Mouse (Mus musculus) neural tube, embryonic 14.5 days (tissue): ENCODE data around the gene Nadsyn1. TPM values are rescaled to one million over a fixed set of nuclear protein-coding genes. Genes with fewer than 3 reads are reported as not detected.
A peak's percentile ranks its signal among the peaks of the same experiment; 100 is the strongest.

Source experiments
- ATAC-seq: fragments of 200-750 bp; cut with Nextera tagmentation; 2 replicates; pipeline ENCODE4 v1.8.0; 2017; ENCODE audit warnings: low read depth, mild to moderate bottlenecking, moderate TSS enrichment, moderate library complexity
- H3K27ac ChIP-seq: fragments of 300-500 bp; sonication (generic); 2 replicates; pipeline ENCODE4 v1.5.1; 2014; ENCODE audit warnings: low read depth, mild to moderate bottlenecking, control low read depth, low read length, moderate library complexity, mixed read lengths
- H3K27me3 ChIP-seq: fragments of 300-500 bp; sonication (generic); 2 replicates; pipeline ENCODE4 v1.6.1; 2014; ENCODE audit warnings: low read length; ENCODE audit not compliant: control insufficient read depth, insufficient read depth
- H3K36me3 ChIP-seq: fragments of 300-500 bp; sonication (generic); 2 replicates; pipeline ENCODE4 v1.6.1; 2014; ENCODE audit warnings: low read length, mixed read lengths; ENCODE audit not compliant: control insufficient read depth, insufficient read depth
- H3K4me1 ChIP-seq: fragments of 300-500 bp; sonication (generic); 2 replicates; pipeline ENCODE4 v1.6.1; 2014; ENCODE audit warnings: low read length; ENCODE audit not compliant: control insufficient read depth, insufficient read depth
- H3K4me2 ChIP-seq: fragments of 300-500 bp; sonication (generic); 2 replicates; pipeline ENCODE4 v1.6.1; 2014; ENCODE audit warnings: mild to moderate bottlenecking, low read depth, low read length, control low read depth
- H3K4me3 ChIP-seq: fragments of 300-500 bp; sonication (generic); 2 replicates; pipeline ENCODE4 v1.5.1; 2014; ENCODE audit warnings: low read depth, low read length, control low read depth, mixed read lengths
- H3K9ac ChIP-seq: fragments of 300-500 bp; sonication (generic); replicated peaks from 2 replicates; pipeline ENCODE4 v1.6.1; 2014; ENCODE audit warnings: low read depth, mild to moderate bottlenecking, control low read depth, low read length, mixed read lengths
- H3K9me3 ChIP-seq: fragments of 300-500 bp; sonication (generic); 2 replicates; pipeline ENCODE4 v1.6.1; 2016; ENCODE audit warnings: low read length; ENCODE audit not compliant: control insufficient read depth
- WGBS: fragments of 180-500 bp; shearing (Covaris S2); extraction: QIAGEN DNeasy Blood & Tissue Kit; methylation state at CpG from one replicate; pipeline ENCODE4 v1.1.7; 2014; 5-methylcytosine and 5-hydroxymethylcytosine counted together
- polyA plus RNA-seq: library from polyadenylated mRNA; unstranded; fragments of >200 nt; fragmentation: Nextera tagmentation; extraction: Ambion mirVana; gene quantifications from 2 replicates; pipeline ENCODE4 v1.2.1, GENCODE M21; 2014

Nadsyn1 gene
- polyA plus RNA-seq, 1 experiment from 2014 or later, result 6.7 TPM

DNA sequence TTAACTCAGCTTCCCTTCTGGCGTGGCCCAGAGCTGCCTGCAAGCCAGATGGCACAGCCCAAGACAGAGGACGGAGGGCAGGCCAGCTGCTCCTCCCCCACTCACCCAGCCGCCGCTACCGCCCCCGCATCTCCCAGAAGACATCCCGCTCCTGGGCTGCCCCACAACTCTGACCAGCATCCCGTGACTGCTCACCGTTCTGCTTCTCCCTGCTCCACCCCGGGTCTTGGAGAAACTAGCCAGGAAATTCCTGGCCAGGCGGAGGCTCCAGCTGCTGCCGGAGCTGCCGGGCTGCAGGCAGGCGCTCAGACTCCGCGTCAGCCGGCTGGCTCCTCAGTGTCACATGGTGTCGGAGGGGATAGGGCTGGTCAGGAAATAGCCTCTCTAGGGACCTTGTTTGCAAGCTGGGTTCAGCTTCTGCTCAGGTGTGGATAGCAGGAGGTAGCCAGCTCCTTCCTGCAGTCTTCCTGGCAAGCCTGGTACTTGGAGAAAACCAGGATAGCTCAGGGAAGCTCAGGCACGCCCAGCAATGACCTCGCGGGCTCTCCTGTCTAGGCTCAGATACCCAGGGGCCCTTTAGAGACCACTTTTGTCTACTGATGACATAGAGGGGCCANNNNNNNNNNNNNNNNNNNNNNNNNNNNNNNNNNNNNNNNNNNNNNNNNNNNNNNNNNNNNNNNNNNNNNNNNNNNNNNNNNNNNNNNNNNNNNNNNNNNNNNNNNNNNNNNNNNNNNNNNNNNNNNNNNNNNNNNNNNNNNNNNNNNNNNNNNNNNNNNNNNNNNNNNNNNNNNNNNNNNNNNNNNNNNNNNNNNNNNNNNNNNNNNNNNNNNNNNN, 38.4 kb downstream of the Nadsyn1 start, which contains the start of gene Mrgpre:
Mrgpre (minus strand) TSS at position 505 of the 834 bp plus-strand sequence.
- Histone ChIP-seq H3K4me3 (peak within 1 kb of the TSS; percentile 48), H3K36me3 (no peaks in the 10 kb centered on the region), H3K4me2 (peak within 1 kb of the TSS; percentile 69), H3K4me1 (peaks cover 10% of the 10 kb centered on the region), H3K9me3 (no peaks in the 10 kb centered on the region), H3K9ac (peak within 1 kb of the TSS; percentile 65), H3K27me3 (no peaks in the 10 kb centered on the region), H3K27ac (peak within 1 kb of the TSS; percentile 62)
- WGBS, result 5% methylated on average over 20 of the region's 21 CpGs
- peak; percentile 89 for ATAC-seq

DNA sequence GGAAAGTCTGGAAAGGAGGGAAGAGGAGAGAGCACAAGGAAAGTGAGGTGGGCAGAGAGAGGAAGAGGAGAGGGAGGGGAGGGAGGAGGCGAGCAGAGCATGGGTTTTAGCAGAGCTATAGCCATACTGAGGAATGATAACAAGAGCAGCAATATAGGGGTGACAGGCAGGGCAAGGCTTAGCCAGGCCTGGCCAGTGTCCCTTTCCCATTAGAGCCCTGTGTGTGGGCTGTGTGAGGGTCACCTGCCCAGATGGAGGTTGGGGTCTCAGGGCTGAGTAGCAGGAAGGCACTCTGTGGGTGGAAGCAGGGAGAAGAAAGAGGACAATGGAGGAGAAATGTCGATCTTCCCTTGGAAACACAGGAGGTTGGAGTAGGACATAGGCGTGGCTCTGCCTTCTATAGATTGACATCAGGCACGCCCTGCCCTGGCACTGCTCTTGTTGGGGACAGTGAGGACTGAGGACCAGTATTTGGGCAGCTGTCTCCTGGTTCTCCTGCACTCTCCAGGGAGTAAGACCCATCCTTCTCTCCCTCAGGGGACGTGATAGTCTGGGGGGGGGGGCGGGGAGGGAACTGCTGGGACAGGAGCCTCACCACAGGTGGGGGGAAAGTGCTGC, 39.2 kb downstream of the Nadsyn1 start:
- no peaks in the 10 kb centered on the region for H3K27me3 ChIP-seq
- ATAC-seq, result peak; percentile 59; the same call in 1 of the 2 replicates
- peak overlapping the region; percentile 69 for H3K4me2 ChIP-seq
- no peaks in the 10 kb centered on the region for H3K9me3 ChIP-seq
- H3K36me3 ChIP-seq, result no peaks in the 10 kb centered on the region
- peaks cover 10% of the 10 kb centered on the region for H3K4me1 ChIP-seq
- WGBS, result 16% methylated on average over 5 of the region's 6 CpGs
- H3K4me3 ChIP-seq, result peak overlapping the region; percentile 48
- H3K27ac ChIP-seq, result peak overlapping the region; percentile 62; the same call in 1 of the 2 replicates
- H3K9ac ChIP-seq, result peak overlapping the region; percentile 65

DNA sequence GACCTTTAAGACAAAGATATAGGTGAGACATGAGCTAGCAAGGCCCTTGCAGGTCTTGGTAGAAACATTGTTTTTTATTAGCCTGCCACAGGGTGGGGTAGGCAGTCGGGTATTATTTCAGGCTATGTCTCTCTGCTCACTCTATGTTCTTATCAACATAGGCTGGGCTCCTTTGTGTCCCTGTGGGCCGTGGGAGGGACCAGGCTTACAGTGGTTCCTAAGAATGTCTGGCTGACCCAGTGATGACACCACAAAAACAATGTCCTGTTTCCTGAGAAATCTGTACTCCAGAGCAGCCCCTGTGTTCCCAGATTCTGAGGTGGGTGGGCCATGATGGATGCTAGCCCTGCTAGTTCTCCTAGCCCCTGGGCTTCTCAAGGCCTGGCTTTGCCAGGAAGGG, 45.3 kb downstream of the Nadsyn1 start:
- WGBS, result 73% methylated on average over 2 of the region's 2 CpGs
- Histone ChIP-seq H3K4me3 (no peak overlapping the region), H3K4me1 (no peaks in the 10 kb centered on the region)

DNA sequence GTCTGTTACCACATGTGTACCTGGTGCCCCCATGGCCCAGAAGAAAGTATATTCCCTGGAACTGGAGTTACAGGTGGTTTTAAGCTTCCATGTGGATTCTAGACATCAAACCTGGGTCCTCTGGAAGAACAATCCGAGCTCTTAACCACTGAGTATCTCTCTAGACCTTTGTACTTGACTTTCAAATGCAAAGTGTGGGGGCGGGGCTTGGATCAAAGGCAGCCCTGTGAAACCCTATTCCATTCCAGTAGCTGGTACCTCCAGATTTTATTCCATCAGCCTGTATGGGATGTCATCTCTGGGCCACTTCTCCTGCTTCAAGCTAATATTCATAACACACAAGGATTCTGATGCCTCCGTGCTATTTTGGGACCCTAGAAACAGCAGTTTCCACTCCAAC, 46.5 kb downstream of the Nadsyn1 start:
- Histone ChIP-seq H3K4me3 (no peak overlapping the region), H3K4me1 (no peaks in the 10 kb centered on the region), H3K9ac (no peak overlapping the region), H3K27ac (no peak overlapping the region), H3K27me3 (no peaks in the 10 kb centered on the region), H3K36me3 (no peaks in the 10 kb centered on the region), H3K9me3 (no peaks in the 10 kb centered on the region), H3K4me2 (no peak overlapping the region)
- ATAC-seq, result no peak
- 26% methylated on average over 3 of the region's 3 CpGs for WGBS

More for the DNA sequence above, 45.3 kb downstream of the Nadsyn1 start:
- no peak overlapping the region for H3K27ac ChIP-seq
- no peak overlapping the region for H3K4me2 ChIP-seq
- H3K27me3 ChIP-seq, result no peaks in the 10 kb centered on the region
- H3K9me3 ChIP-seq, result no peaks in the 10 kb centered on the region
- no peak overlapping the region for H3K9ac ChIP-seq
- H3K36me3 ChIP-seq, result no peaks in the 10 kb centered on the region
- ATAC-seq, result no peak

DNA sequence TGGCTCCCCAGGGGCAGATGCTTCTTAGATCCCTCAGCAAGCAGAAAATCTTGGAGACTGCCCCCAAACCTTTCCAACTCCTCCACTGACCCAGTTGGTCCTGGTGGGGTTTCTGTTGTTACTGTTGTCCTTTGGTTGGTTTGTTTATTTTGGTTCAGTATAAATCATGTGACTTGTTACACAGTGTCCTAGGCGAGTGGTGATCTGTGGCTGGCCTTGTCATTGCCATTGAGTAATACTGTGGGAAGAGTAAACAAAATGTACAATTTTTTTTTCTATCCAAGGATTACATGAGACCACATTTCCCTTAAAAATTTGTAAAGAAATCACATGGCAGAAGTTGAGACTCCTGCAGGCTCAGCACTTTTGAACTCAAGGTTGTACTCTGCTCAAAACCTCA, 53.2 kb downstream of the Nadsyn1 start:
- Histone ChIP-seq H3K4me1 (no peaks in the 10 kb centered on the region), H3K9ac (no peak overlapping the region), H3K36me3 (no peaks in the 10 kb centered on the region), H3K4me3 (no peak overlapping the region), H3K27me3 (0 out of 2 replicates have a peak, but pooled peaks cover 4% of the 10 kb centered on the region), H3K9me3 (no peaks in the 10 kb centered on the region), H3K27ac (no peak overlapping the region), H3K4me2 (no peak overlapping the region)
- WGBS, result 63% methylated on average over 1 of the region's 1 CpGs
- ATAC-seq, result no peak

GRCm38 (mm10) chr7:143768267-143768666, 54.4 kb downstream of the Nadsyn1 start:
- ATAC-seq, result no peak
- H3K36me3 ChIP-seq, result no peaks in the 10 kb centered on the region
- H3K4me3 ChIP-seq, result no peak overlapping the region
- H3K4me1 ChIP-seq, result no peaks in the 10 kb centered on the region
- H3K4me2 ChIP-seq, result no peak overlapping the region
- H3K9me3 ChIP-seq, result no peaks in the 10 kb centered on the region
- H3K9ac ChIP-seq, result no peak overlapping the region
- 0 out of 2 replicates have a peak, but pooled peaks cover 5% of the 10 kb centered on the region for H3K27me3 ChIP-seq
- H3K27ac ChIP-seq, result no peak overlapping the region
- WGBS, result 84% methylated on average over 6 of the region's 6 CpGs

DNA sequence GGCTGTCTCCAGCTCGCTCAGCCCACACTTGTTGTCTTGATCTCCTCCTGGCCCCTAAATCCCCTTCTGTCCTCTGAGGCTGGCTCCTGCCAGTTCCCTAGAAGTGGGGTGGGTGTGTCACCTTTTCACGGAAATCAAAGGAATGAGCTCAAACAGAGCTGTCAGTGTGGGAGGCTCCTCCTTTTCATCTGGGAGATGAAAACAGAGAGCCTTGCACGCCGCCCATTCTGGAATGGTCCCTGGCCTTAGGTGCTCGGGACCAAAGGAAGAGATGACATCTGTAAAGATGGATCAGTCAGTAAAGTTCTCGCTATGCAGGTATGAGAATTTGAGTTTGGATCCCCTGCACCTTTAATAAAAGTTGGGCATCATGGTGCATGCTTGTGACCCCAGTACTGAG, 55.8 kb downstream of the Nadsyn1 start, which contains the start of gene Mrgprg:
Mrgprg (minus strand) TSS at position 101 of the 400 bp plus-strand sequence.
- no peaks in the 10 kb centered on the region for H3K36me3 ChIP-seq
- no peak within 1 kb of the TSS for H3K4me2 ChIP-seq
- no peak within 1 kb of the TSS for H3K27ac ChIP-seq
- H3K4me3 ChIP-seq, result no peak within 1 kb of the TSS
- H3K9me3 ChIP-seq, result no peaks in the 10 kb centered on the region
- no peaks in the 10 kb centered on the region for H3K4me1 ChIP-seq
- 44% methylated on average over 6 of the region's 6 CpGs for WGBS
- no peak for ATAC-seq
- 0 out of 2 replicates have a peak, but pooled peaks cover 5% of the 10 kb centered on the region for H3K27me3 ChIP-seq
- no peak within 1 kb of the TSS for H3K9ac ChIP-seq

DNA sequence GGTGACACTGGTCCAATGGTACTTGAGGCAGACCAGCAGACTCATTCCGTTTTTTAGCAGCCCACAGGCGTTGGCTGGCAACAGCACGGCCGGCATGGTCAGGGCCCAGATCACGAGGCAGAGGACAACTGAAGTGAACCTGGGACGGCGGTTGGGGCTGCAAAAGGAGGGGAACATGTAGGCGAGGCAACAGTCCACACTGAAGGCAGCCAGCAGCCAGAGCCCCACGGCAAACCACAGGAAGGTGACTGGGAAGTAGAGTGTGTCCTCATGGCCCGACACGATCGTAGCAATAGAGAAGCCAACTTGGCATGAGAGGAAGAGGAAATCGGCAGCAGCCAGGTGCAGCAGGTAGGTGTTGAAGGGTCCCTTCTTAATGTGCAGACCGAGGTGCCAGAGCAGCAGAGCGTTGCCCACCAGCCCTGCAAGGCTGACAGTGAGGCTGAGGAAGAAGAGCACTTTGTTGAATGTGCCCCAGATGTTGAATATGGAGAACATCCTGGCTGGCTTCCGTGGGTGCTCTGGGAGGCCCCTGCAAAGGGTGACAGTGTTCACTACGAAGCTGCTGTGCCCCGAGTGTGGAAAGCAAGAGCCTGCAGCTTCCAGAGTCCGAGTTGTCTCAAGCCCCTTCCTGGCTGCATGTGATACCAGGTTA, 57.6 kb downstream of the Nadsyn1 start:
- no peaks in the 10 kb centered on the region for H3K4me1 ChIP-seq
- H3K36me3 ChIP-seq, result no peaks in the 10 kb centered on the region
- H3K9ac ChIP-seq, result no peak overlapping the region
- H3K4me3 ChIP-seq, result no peak overlapping the region
- 0 out of 2 replicates have a peak, but pooled peaks cover 5% of the 10 kb centered on the region for H3K27me3 ChIP-seq
- H3K27ac ChIP-seq, result no peak overlapping the region
- no peak for ATAC-seq
- H3K9me3 ChIP-seq, result no peaks in the 10 kb centered on the region
- no peak overlapping the region for H3K4me2 ChIP-seq
- WGBS, result 80% methylated on average over 19 of the region's 19 CpGs
